Mouse (Mus musculus) brain, adult 2 months (tissue): ENCODE measurements around the gene Dad1.

Experiments
- DNase-seq: peaks from one replicate; pipeline ENCODE4 v3.0.0; 2011; ENCODE audit warnings: low read depth, low spot score

The Dad1 gene

DNA sequence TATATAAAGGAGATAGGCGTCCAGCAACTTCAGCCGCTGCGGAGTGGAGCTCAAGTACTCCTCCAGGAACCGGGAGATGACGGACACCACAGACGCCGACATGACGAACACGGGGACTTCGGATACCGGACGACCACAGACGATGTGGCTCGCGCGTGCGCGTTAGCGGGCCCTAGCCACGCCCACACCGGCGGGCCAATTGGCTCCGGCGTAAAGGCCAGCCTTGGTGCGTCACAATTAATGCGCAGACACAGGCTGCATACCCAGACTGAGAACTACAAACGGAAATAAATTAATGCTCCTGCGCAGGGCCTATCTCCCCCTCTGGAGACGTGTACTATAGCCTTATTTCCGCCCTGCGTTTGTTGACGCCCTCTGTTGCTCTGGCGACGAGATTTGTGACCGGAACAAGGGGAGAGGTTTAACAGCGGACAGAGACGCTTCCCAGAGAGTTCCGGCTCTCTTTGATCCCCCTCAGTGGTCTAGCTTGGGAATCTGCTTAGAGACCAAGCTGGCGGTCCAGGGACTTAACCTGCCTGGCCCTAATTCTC lies at the start of gene Dad1, which contains the start of gene Abhd4:
Gene Dad1 (minus strand): TSS at position 364 of the 551 bp plus-strand sequence.
Gene Abhd4 (plus strand): TSS at position 448 of the 551 bp plus-strand sequence.
- DNase-seq, result peak; percentile 100

DNA sequence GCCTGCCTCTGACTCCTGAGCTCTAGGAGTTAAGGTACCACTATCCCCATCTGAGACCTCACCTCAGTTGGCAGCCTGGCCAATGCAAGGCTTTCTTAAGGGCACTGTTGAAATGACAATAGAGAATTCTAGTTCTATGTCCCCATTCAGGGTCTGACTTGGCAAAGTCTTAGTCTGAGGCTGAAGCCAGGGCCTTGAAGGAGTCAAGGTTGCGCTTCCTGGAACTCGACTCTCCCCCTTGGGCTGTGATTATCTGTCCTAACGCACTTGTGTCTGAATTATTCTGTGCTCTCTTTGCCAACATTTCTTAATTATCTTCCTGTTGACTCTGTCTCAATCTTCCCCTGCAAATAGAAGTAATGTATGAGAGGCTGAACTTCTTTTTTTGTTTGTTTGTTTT lies 46.8 kb upstream of the Dad1 start:
- no peak for DNase-seq

DNA sequence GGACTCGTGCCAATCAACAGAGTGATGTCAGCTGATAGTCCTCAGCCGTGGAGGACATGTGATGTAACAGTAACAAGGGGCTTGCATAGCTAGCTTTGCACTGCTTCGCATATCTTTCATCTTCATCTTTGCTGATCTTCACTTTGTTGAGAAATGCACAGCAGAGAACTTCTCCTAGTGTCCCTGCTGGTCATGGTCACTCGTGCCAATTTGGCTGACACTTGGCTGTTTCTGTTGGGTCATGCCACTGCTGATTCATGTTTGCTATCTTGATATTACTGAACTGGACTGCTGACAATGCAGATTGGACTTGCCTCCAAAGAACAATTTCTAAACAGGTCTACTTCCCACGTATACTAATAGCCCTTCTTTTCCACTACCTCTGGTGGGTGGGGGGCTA lies 46.2 kb upstream of the Dad1 start:
- DNase-seq, result no peak

- no peak for DNase-seq
These were observed 30.9 kb upstream of the Dad1 start, which contains the start of gene Olfr49 for GRCm38 (mm10) chr14:54284839-54285238. TSS of gene Olfr49 (minus strand) at chr14:54284939.

- no peak for DNase-seq
These were observed 22.5 kb upstream of the Dad1 start for GRCm38 (mm10) chr14:54276446-54276845.

DNA sequence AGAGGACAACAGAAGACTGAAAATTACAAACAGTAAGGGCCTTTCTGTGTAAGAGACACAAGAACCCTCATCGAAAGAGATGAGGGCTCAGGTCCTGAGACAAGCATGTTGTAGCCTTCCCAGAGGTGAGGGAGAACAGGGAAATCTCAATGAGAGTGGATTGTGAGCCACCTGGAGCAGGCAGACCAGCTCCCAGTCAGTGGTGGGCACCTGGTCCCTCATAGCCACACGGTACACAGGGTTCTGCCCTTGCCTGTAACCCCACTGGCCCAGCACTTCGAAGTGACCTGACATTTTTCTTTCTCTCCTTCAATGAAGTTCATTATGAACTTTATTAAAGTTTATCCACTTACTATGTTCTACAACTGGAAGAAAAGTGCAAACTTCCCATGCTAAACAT lies 18.8 kb upstream of the Dad1 start:
- no peak for DNase-seq

DNA sequence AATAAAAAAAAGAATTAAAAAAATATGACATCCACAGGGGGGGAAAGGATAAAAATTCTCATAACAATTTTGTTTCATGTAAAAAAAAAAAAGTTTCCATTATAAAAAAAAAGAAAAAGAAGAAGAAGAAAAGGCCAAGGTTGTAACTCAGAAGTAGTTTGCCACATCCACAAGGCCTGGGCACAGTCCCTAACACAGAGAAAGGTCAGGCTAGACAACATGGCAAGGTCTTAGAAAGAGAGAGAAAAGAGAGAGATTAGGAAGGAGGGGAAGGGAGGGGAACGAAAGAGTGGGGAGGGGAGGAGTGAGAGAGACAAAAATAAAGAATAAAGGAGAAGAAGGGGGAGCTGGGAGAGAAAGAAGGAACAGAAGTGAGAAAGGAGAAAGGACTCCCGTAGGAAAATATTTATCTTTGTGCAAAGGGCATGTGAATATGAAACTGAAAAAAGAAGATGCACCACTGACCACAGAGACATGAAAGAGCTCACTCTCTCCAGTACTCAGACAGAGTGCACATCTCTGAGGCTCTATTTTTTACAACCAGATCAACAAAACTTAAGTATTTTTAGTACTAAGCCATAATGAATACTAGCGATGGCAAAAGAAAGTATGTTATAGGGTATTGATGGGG lies 18.2 kb upstream of the Dad1 start:
- no peak for DNase-seq

GRCm38 (mm10) chr14:54270413-54270812 lies 16.5 kb upstream of the Dad1 start:
- no peak for DNase-seq

DNA sequence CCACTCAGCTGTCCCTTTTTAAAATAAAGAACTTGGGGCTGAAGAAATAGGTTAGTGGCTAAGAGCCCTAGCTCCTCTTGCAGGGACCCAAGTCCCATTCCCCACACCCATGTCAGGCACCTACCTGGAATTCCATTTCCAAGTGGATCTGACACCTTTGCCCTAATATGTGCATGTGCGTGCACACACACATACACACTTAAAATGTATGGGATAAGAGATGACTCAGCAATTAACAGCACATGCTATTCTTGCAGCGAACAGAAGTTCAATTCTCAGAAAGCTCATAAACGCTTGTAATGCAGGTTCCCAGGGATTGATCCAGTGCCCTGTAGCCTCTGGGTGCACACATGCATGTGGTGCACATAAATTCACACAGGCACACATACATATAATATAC lies 15.7 kb upstream of the Dad1 start:
- no peak for DNase-seq

GRCm38 (mm10) chr14:54267966-54268365 lies 14.1 kb upstream of the Dad1 start:
- no peak for DNase-seq

- no peak for DNase-seq
These were observed 12.0 kb upstream of the Dad1 start for GRCm38 (mm10) chr14:54265951-54266350.

GRCm38 (mm10) chr14:54265093-54265492 lies 11.2 kb upstream of the Dad1 start:
- no peak for DNase-seq

DNA sequence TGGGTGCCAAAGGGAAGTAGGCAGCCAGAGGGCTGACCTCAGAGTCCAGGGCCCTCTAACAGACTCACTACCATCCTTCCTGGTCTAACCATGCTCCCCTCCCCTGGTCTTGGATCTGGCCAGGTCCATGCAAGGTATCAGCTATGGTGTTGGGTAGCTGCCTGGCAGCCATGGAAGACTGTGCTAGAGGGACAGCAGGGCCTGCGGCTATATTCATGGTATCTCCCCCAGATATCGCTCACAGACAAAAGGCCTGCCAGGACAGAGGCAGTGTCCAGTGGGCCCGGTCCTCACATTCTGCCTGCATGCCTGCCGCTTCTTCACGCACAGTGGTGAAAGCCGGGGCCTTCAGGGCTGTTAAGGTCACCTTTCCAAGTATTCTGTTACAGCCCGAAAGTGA lies 10.3 kb upstream of the Dad1 start:
- DNase-seq, result no peak

GRCm38 (mm10) chr14:54263099-54263498 lies 9.2 kb upstream of the Dad1 start:
- DNase-seq, result no peak

GRCm38 (mm10) chr14:54262622-54263021 lies 8.7 kb upstream of the Dad1 start:
- DNase-seq, result no peak

- DNase-seq, result no peak
These were observed 7.5 kb upstream of the Dad1 start for GRCm38 (mm10) chr14:54261386-54261785.

- peak; percentile 11 for DNase-seq
These were observed 6.3 kb upstream of the Dad1 start for GRCm38 (mm10) chr14:54260196-54260595.

DNA sequence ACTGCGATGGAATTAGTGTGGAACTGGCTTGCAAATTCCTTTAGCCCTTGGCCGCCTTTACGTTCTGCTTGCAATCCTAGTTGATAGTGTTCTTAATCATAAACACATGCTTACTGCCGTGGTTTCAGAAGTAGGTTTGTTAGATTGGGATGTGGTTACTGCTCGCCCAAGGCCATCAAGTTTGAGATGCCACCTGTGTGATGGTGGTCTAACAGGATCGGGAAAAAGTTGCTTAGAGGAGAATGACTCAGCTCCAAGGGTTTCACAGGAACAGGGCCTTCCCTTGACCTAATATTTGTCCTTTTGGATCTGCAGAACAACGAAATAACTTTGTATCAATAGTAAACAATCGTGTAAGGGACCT lies 5.8 kb upstream of the Dad1 start:
- no peak for DNase-seq

GRCm38 (mm10) chr14:54259003-54259721 lies 5.3 kb upstream of the Dad1 start:
- DNase-seq, result peak; percentile 90

GRCm38 (mm10) chr14:54258131-54258670 lies 4.3 kb upstream of the Dad1 start:
- DNase-seq, result no peak

- DNase-seq, result no peak
These were observed 832 bp upstream of the Dad1 start for GRCm38 (mm10) chr14:54254670-54255202.

DNA sequence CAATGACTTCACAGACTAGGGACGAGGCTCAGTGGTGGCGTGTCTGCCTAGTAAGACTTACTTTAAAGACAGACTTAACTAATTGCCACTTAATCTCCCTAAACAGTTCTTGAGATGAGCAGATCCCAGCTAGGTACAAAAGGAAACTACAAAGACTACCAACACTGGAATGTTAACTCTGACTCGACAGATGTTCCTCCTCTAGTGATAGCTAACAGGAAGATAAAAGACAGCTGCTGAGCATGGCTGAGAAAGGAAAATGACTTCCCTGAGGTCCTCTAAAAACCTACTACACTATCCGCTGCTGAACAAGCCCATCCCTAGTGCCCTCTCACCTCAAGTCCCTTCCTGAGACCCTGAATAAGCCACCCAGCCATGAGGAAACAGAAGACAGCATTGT lies 3.8 kb downstream of the Dad1 start:
- no peak for DNase-seq
